ENCODE assay signal across 34 mouse cellular contexts in the genomic region with DNA sequence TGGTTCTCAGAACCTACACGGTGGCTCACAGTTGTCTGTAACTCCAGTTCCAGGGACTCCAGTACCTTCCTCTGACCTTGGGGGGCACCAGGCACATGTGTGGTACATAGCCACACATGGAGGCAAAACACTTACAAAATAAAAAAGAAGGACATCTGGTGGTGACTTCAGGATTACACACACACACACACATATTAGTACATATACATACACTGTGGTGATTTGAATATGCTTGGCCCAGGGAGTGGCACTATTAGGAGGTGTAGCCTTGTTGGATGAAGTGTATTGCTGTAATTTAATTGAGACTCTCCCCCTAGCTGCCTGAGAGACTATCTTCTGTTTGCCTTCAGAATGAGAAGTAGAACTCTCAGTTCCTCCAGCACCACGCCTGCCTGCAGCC.
"Had no signal": no experiment of that assay in that cellular context is flagged by ENCODE, and none has a peak within 500 bp of the region (broad histone marks: within the 10 kb centered on the region; RNA-seq: fewer than 3 reads in every experiment).

No protein-coding gene starts in this region.

- DNase-seq: heart, postnatal 10 days; heart, postnatal 14 days; heart, postnatal 36 days; heart, postnatal 4 days; kidney, adult 11 months; kidney, adult 18-20 months; kidney, adult 2 months; kidney, adult 8-10 months; kidney, adult 9 months; kidney, postnatal 10 days; kidney, postnatal 14 days; kidney, postnatal 25 days; kidney, postnatal 36 days; kidney, postnatal 4 days; layer of hippocampus, adult 9-11 months; layer of hippocampus, postnatal 36 days had no signal

- H3K4me2 ChIP-seq: heart, embryonic 12.5 days; heart, embryonic 13.5 days; heart, embryonic 15.5 days; hindbrain, embryonic 12.5 days; hindbrain, embryonic 13.5 days; hindbrain, embryonic 14.5 days; hindbrain, embryonic 15.5 days; intestine, embryonic 15.5 days; kidney, embryonic 15.5 days had no signal

- H3K9me3 ChIP-seq: heart, embryonic 13.5 days; heart, embryonic 15.5 days; hindbrain, embryonic 10.5 days; hindbrain, embryonic 12.5 days; hindbrain, embryonic 13.5 days; hindbrain, embryonic 15.5 days; intestine, embryonic 15.5 days; kidney, embryonic 15.5 days had no signal

- H3K27me3 ChIP-seq: heart, embryonic 12.5 days; heart, embryonic 13.5 days; heart, embryonic 15.5 days; hindbrain, embryonic 12.5 days; hindbrain, embryonic 13.5 days; hindbrain, embryonic 15.5 days; intestine, embryonic 15.5 days; kidney, embryonic 15.5 days had no signal

- H3K4me3 ChIP-seq: heart, embryonic 12.5 days; heart, embryonic 13.5 days; heart, embryonic 15.5 days; hindbrain, embryonic 10.5 days; hindbrain, embryonic 12.5 days; hindbrain, embryonic 13.5 days; hindbrain, embryonic 15.5 days; intestine, embryonic 15.5 days; kidney, embryonic 15.5 days; layer of hippocampus, adult 2 months; left cerebral cortex, adult 2 months had no signal

- H3K9ac ChIP-seq: heart, embryonic 12.5 days; heart, embryonic 13.5 days; heart, embryonic 15.5 days; hindbrain, embryonic 12.5 days; hindbrain, embryonic 13.5 days; hindbrain, embryonic 14.5 days; hindbrain, embryonic 15.5 days; intestine, embryonic 15.5 days; kidney, embryonic 15.5 days had no signal

- H3K4me1 ChIP-seq: heart, embryonic 12.5 days; heart, embryonic 13.5 days; heart, embryonic 15.5 days; intestine, embryonic 15.5 days; kidney, embryonic 15.5 days had no signal

- H3K27ac ChIP-seq: heart, embryonic 13.5 days; heart, embryonic 15.5 days; hindbrain, embryonic 10.5 days; hindbrain, embryonic 12.5 days; hindbrain, embryonic 13.5 days; hindbrain, embryonic 14.5 days; hindbrain, embryonic 15.5 days; hindbrain, postnatal 0 days; intestine, embryonic 15.5 days; kidney, embryonic 15.5 days; kidney, postnatal 0 days; layer of hippocampus, adult 2 months; left cerebral cortex, adult 2 months had no signal

- H3K36me3 ChIP-seq: heart, embryonic 12.5 days; heart, embryonic 13.5 days; heart, embryonic 15.5 days; hindbrain, embryonic 10.5 days; hindbrain, embryonic 12.5 days; hindbrain, embryonic 13.5 days; hindbrain, embryonic 15.5 days; intestine, embryonic 15.5 days; kidney, embryonic 15.5 days had no signal

- ATAC-seq: hindbrain, embryonic 16.5 days; hindbrain, postnatal 0 days; inflammation-experienced regulatory T-cells, adult 6 months; intestine, embryonic 15.5 days; intestine, embryonic 16.5 days; intestine, postnatal 0 days had no signal
